In genomic region chr2:72020755-72021154, GRCm38 (mm10) we compare ENCODE assay signal across 16 mouse cellular contexts. TPM values are rescaled to one million over a fixed set of nuclear protein-coding genes. Genes with fewer than 3 reads are reported as not detected.
"Had no signal": no experiment of that assay in that cellular context is flagged by ENCODE, and none has a peak within 500 bp of the region (broad histone marks: within the 10 kb centered on the region; RNA-seq: fewer than 3 reads in every experiment).

No protein-coding gene starts in this region.

- H3K36me3 ChIP-seq: limb, embryonic 12.5 days; limb, embryonic 15.5 days; midbrain, embryonic 12.5 days; midbrain, embryonic 15.5 days; neural tube, embryonic 12.5 days; neural tube, embryonic 15.5 days had no signal

- H3K27me3 ChIP-seq: limb, embryonic 12.5 days; limb, embryonic 15.5 days; midbrain, embryonic 12.5 days; midbrain, embryonic 15.5 days; neural tube, embryonic 12.5 days; neural tube, embryonic 15.5 days had no signal

- DNase-seq: kidney, adult 2 months; kidney, postnatal 25 days; left cerebral cortex, postnatal 4 days; liver, postnatal 0 days; lung, embryonic 14.5 days; retina, postnatal 1 day; thymus, postnatal 36 days had no signal

- H3K4me3 ChIP-seq: limb, embryonic 12.5 days; limb, embryonic 15.5 days; midbrain, embryonic 12.5 days; midbrain, embryonic 15.5 days; neural tube, embryonic 12.5 days; neural tube, embryonic 15.5 days had no signal

- H3K4me1 ChIP-seq: limb, embryonic 12.5 days; limb, embryonic 15.5 days; midbrain, embryonic 15.5 days; neural tube, embryonic 12.5 days; neural tube, embryonic 15.5 days had no signal

- H3K27ac ChIP-seq: kidney, postnatal 0 days; limb, embryonic 12.5 days; limb, embryonic 15.5 days; liver, embryonic 14.5 days; macrophage; midbrain, embryonic 12.5 days; midbrain, embryonic 15.5 days; neural tube, embryonic 12.5 days; neural tube, embryonic 15.5 days had no signal

RNA-seq across cellular contexts. Expression of gene Rapgef4, which starts 39.7 kb away (rescaled TPM):
- polyA plus RNA-seq: macrophage had no signal
